Mouse (Mus musculus): Measurements from ENCODE around the gene Nupl1.

DNA sequence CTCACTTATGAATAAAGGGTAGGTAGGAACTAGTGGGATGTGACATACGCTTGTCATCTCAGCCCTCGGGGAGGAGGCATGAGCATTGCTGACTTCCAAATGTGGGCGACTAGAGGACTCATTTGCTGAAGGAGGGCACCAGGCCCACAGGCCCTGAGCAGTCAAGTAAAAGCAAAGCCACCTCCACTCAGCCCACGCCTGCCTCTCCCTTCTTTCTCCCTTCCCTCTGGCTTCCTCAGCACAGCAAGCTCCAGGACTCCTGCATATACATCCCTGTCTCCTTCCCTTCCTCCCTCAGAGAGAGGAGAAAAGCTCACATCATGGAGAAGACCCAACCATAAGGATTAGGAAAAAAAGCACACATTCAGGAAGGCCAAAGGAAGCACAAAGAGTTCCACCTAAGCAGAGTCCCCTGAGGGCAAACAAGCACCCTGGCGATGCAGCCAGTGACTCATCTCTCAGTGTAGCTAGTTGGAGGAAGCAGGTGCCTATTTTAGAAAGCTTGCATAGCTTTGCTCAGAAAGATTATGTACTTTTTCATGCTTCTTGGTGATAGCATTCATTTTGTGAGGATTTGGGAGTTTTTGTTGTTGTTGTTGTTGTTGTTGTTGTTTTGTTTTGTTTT is 62.9 kb downstream of the Nupl1 start:
- TF ChIP-seq GATA1 (IDR thresholded peaks at IDR 0.05; ENCODE audit: borderline replicate concordance, low read length) (no peak), FLI1 (IDR thresholded peaks at IDR 0.05; ENCODE audit: low read length) (no peak)

Measured in megakaryocyte, embryonic 14.5 days (primary cell).